12 mouse cellular contexts compared by ENCODE assay signal in the genomic region with DNA sequence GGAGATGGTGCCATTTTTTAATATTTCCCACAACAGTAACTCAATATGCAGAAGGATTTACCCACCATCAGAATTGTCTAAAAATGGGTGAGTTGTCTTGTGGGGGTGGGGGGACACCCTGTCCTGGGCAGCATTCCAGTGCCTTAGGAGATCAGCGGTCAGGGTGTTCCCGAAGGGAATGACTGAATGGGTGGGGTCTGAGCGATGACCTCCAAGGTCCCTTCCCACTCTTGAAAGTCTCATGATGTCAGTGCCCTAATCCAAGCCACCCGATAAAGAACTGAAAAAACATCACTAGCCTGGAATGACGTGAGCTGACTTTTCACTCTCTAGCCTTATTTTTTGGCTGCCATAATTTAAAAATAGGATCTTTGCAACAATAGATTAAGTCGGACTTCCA. TPM values are rescaled to one million over a fixed set of nuclear protein-coding genes. Genes with fewer than 3 reads are reported as not detected.
A peak's percentile ranks its signal among the peaks of the same experiment; 100 is the strongest.
DNase-seq lines count a peak whose midpoint lies in the region.
"Had no signal": no experiment of that assay in that cellular context is flagged by ENCODE, and none has a peak within 500 bp of the region (broad histone marks: within the 10 kb centered on the region; RNA-seq: fewer than 3 reads in every experiment).

No protein-coding gene starts in this region.

- no peak overlapping the region for H3K4me3 ChIP-seq in limb, embryonic 10.5 days
- H3K4me3 ChIP-seq in forebrain, embryonic 10.5 days: no peak overlapping the region
- H3K4me3 ChIP-seq: limb, embryonic 12.5 days had no signal

- no peaks in the 10 kb centered on the region for H3K9me3 ChIP-seq in limb, embryonic 10.5 days (replicated peaks)
- no peaks in the 10 kb centered on the region for H3K9me3 ChIP-seq in forebrain, embryonic 10.5 days
- H3K9me3 ChIP-seq: limb, embryonic 12.5 days had no signal

- H3K4me1 ChIP-seq in limb, embryonic 10.5 days: peaks cover 3% of the 10 kb centered on the region
- H3K4me1 ChIP-seq in forebrain, embryonic 10.5 days: peaks cover 5% of the 10 kb centered on the region; the same call in 1 of the 2 replicates

- no peaks in the 10 kb centered on the region for H3K27me3 ChIP-seq in limb, embryonic 10.5 days (ENCODE audit: low read depth, poor library complexity, severe bottlenecking)
- H3K27me3 ChIP-seq in forebrain, embryonic 10.5 days (ENCODE audit: poor library complexity, severe bottlenecking): no peaks in the 10 kb centered on the region
- H3K27me3 ChIP-seq: limb, embryonic 12.5 days had no signal

- 85% methylated on average over 6 of the region's 6 CpGs for WGBS in limb, embryonic 10.5 days
- 91% methylated on average over 6 of the region's 6 CpGs for WGBS in forebrain, embryonic 10.5 days

- peak; percentile 23 for DNase-seq in adrenal gland, postnatal 10 days
- DNase-seq in adrenal gland, adult 18-20 months (ENCODE audit: low spot score in 2 of 2): no peak
- peak; percentile 47 for DNase-seq in kidney, adult 9 months
- no peak for DNase-seq in kidney, adult 18-20 months
- peak; percentile 23 for DNase-seq in ovary, adult 18-20 months (ENCODE audit: low spot score)
- no peak for DNase-seq in ovary, postnatal 10 days (ENCODE audit: low spot score)
- DNase-seq in limb, embryonic 10.5 days (ENCODE audit: low spot score): no peak
- DNase-seq in forebrain, embryonic 10.5 days (ENCODE audit: extremely low spot score, low spot score): no peak
- DNase-seq: cerebellum, adult 2 months had no signal

- no peaks in the 10 kb centered on the region for H3K36me3 ChIP-seq in limb, embryonic 10.5 days
- H3K36me3 ChIP-seq in forebrain, embryonic 10.5 days (replicated peaks): no peaks in the 10 kb centered on the region
- H3K36me3 ChIP-seq: limb, embryonic 12.5 days had no signal

- H3K27ac ChIP-seq in limb, embryonic 10.5 days: no peak overlapping the region
- no peak overlapping the region for H3K27ac ChIP-seq in forebrain, embryonic 10.5 days
- H3K27ac ChIP-seq: limb, embryonic 12.5 days; macrophage had no signal

RNA-seq across cellular contexts. Expression of a gene that starts 5.0 kb away (rescaled TPM):
- 100 to 1,000 TPM; 122 to 125 TPM for total RNA-seq in adrenal gland, postnatal 10 days (2021)
- total RNA-seq in adrenal gland, adult 18-20 months (2021): 10 to 100 TPM; 74.1 to 80.3 TPM
- 7.2 and 10.5 TPM in 2 replicates for polyA plus RNA-seq in limb, embryonic 10.5 days (2016; fragmentation: Nextera tagmentation; extraction: Ambion mirVana)
- 6.0 and 8.0 TPM in 2 replicates for polyA plus RNA-seq in forebrain, embryonic 10.5 days (2016; fragmentation: Nextera tagmentation; extraction: Ambion mirVana)
- polyA plus RNA-seq: inflammation-experienced regulatory T-cells, adult 6 months had no signal

Comparison
In these comparisons a context has a peak if more than half of its experiments do, and no peak if none do; other contexts are left out.
1. DNase-seq: peak in adrenal gland, postnatal 10 days (single experiment), kidney, adult 9 months (single experiment) and ovary, adult 18-20 months (single experiment); none in adrenal gland, adult 18-20 months (0 of 2), kidney, adult 18-20 months (single experiment), ovary, postnatal 10 days (single experiment), limb, embryonic 10.5 days (single experiment) and forebrain, embryonic 10.5 days (single experiment).